Mouse (Mus musculus): ENCODE measurements at regions not wholly inside any gene's neighbourhood (a gene's known extent, or its start where the extent isn't known, plus 50 kb on each side); places are given as distances from the start of the nearest gene placed in this dataset.

GRCm38 (mm10) chr6:99991079-99991478, 264.9 kb upstream of the Prok2 start:
- Histone ChIP-seq H3K4me3 (no peak overlapping the region), H3K4me2 (replicated peaks) (no peak overlapping the region), H3K36me3 (no peaks in the 10 kb centered on the region), H3K27ac (peak overlapping the region; percentile 60; the same call in 1 of the 2 replicates), H3K9ac (no peak overlapping the region), H3K27me3 (peaks cover 7% of the 10 kb centered on the region; the same call in 1 of the 2 replicates), H3K4me1 (peaks cover 37% of the 10 kb centered on the region), H3K9me3 (no peaks in the 10 kb centered on the region)
- 53% methylated on average over 7 of the region's 7 CpGs for WGBS
- ATAC-seq (ENCODE audit: insufficient number of reproducible peaks, insufficient read depth, low FRiP score, low TSS enrichment): 0 out of 2 replicates have a peak, but pooled peaks have one; percentile 39

- no peaks in the 10 kb centered on the region for H3K9me3 ChIP-seq
- peaks cover 42% of the 10 kb centered on the region for H3K4me1 ChIP-seq
- H3K9ac ChIP-seq: no peak overlapping the region
- no peak overlapping the region for H3K4me2 ChIP-seq (replicated peaks)
- 0 out of 2 replicates have a peak, but pooled peaks have one; percentile 4 for ATAC-seq (ENCODE audit: insufficient number of reproducible peaks, insufficient read depth, low FRiP score, low TSS enrichment)
- H3K4me3 ChIP-seq: no peak overlapping the region
- WGBS: 86% methylated on average over 6 of the region's 6 CpGs
- no peak overlapping the region for H3K27ac ChIP-seq
- H3K27me3 ChIP-seq: peaks cover 9% of the 10 kb centered on the region; the same call in 1 of the 2 replicates
- H3K36me3 ChIP-seq: no peaks in the 10 kb centered on the region
These were observed 264.4 kb upstream of the Prok2 start for GRCm38 (mm10) chr6:99990604-99991003.

- Histone ChIP-seq H3K4me1 (peaks cover 40% of the 10 kb centered on the region), H3K9me3 (no peaks in the 10 kb centered on the region), H3K36me3 (no peaks in the 10 kb centered on the region), H3K27ac (peak overlapping the region; percentile 60; the same call in 1 of the 2 replicates), H3K4me3 (no peak overlapping the region), H3K4me2 (replicated peaks) (no peak overlapping the region), H3K27me3 (peaks cover 11% of the 10 kb centered on the region; the same call in 1 of the 2 replicates), H3K9ac (no peak overlapping the region)
- 69% methylated on average over 3 of the region's 3 CpGs for WGBS
- ATAC-seq (ENCODE audit: insufficient number of reproducible peaks, insufficient read depth, low FRiP score, low TSS enrichment): no peak
These were observed 260.3 kb upstream of the Prok2 start for GRCm38 (mm10) chr6:99986449-99986848.

GRCm38 (mm10) chr6:99985322-99985721, 259.1 kb upstream of the Prok2 start:
- H3K9me3 ChIP-seq: no peaks in the 10 kb centered on the region
- H3K4me1 ChIP-seq: peaks cover 30% of the 10 kb centered on the region
- H3K4me2 ChIP-seq (replicated peaks): peak overlapping the region; percentile 26; the same call in 1 of the 2 replicates
- no peak overlapping the region for H3K4me3 ChIP-seq
- ATAC-seq (ENCODE audit: insufficient number of reproducible peaks, insufficient read depth, low FRiP score, low TSS enrichment): peak; percentile 69
- H3K27me3 ChIP-seq: peaks cover 11% of the 10 kb centered on the region; the same call in 1 of the 2 replicates
- H3K27ac ChIP-seq: peak overlapping the region; percentile 77
- no peaks in the 10 kb centered on the region for H3K36me3 ChIP-seq
- H3K9ac ChIP-seq: no peak overlapping the region
- 25% methylated on average over 5 of the region's 5 CpGs for WGBS

GRCm38 (mm10) chr6:99984856-99985224, 258.6 kb upstream of the Prok2 start:
- 10% methylated on average over 10 of the region's 10 CpGs for WGBS
- Histone ChIP-seq H3K27ac (peak overlapping the region; percentile 77), H3K27me3 (peaks cover 11% of the 10 kb centered on the region; the same call in 1 of the 2 replicates), H3K4me1 (peaks cover 30% of the 10 kb centered on the region), H3K36me3 (no peaks in the 10 kb centered on the region), H3K9me3 (no peaks in the 10 kb centered on the region), H3K9ac (no peak overlapping the region), H3K4me2 (replicated peaks) (peak overlapping the region; percentile 26), H3K4me3 (no peak overlapping the region)
- no peak for ATAC-seq (ENCODE audit: insufficient number of reproducible peaks, insufficient read depth, low FRiP score, low TSS enrichment)

GRCm38 (mm10) chr6:99984057-99984855, 258.1 kb upstream of the Prok2 start:
- Histone ChIP-seq H3K9ac (no peak overlapping the region), H3K4me1 (peaks cover 30% of the 10 kb centered on the region), H3K4me2 (replicated peaks) (peak overlapping the region; percentile 26), H3K36me3 (no peaks in the 10 kb centered on the region), H3K9me3 (no peaks in the 10 kb centered on the region), H3K27me3 (peaks cover 11% of the 10 kb centered on the region; the same call in 1 of the 2 replicates), H3K4me3 (no peak overlapping the region), H3K27ac (peak overlapping the region; percentile 77)
- ATAC-seq (ENCODE audit: insufficient number of reproducible peaks, insufficient read depth, low FRiP score, low TSS enrichment): no peak
- WGBS: 12% methylated on average over 7 of the region's 7 CpGs

- no peak for ATAC-seq (ENCODE audit: insufficient number of reproducible peaks, insufficient read depth, low FRiP score, low TSS enrichment)
- no peak overlapping the region for H3K27ac ChIP-seq
- H3K36me3 ChIP-seq: no peaks in the 10 kb centered on the region
- no peaks in the 10 kb centered on the region for H3K27me3 ChIP-seq
- H3K9me3 ChIP-seq: no peaks in the 10 kb centered on the region
- peaks cover 7% of the 10 kb centered on the region for H3K4me1 ChIP-seq
- no peak overlapping the region for H3K4me2 ChIP-seq (replicated peaks)
- 52% methylated on average over 5 of the region's 5 CpGs for WGBS
- H3K4me3 ChIP-seq: no peak overlapping the region
- no peak overlapping the region for H3K9ac ChIP-seq
These were observed 253.4 kb upstream of the Prok2 start for GRCm38 (mm10) chr6:99979614-99980013.

GRCm38 (mm10) chr6:99978164-99978746, 252.1 kb upstream of the Prok2 start:
- H3K4me2 ChIP-seq (replicated peaks): no peak overlapping the region
- no peak overlapping the region for H3K27ac ChIP-seq
- ATAC-seq (ENCODE audit: insufficient number of reproducible peaks, insufficient read depth, low FRiP score, low TSS enrichment): no peak
- H3K36me3 ChIP-seq: no peaks in the 10 kb centered on the region
- peaks cover 9% of the 10 kb centered on the region for H3K4me1 ChIP-seq
- no peak overlapping the region for H3K4me3 ChIP-seq
- no peak overlapping the region for H3K9ac ChIP-seq
- H3K27me3 ChIP-seq: 0 out of 2 replicates have a peak, but pooled peaks cover 3% of the 10 kb centered on the region
- no peaks in the 10 kb centered on the region for H3K9me3 ChIP-seq
- WGBS: 58% methylated on average over 6 of the region's 6 CpGs

- no peak overlapping the region for H3K4me3 ChIP-seq
- H3K9me3 ChIP-seq: no peaks in the 10 kb centered on the region
- H3K27me3 ChIP-seq: 0 out of 2 replicates have a peak, but pooled peaks cover 3% of the 10 kb centered on the region
- WGBS: 73% methylated on average over 5 of the region's 5 CpGs
- ATAC-seq (ENCODE audit: insufficient number of reproducible peaks, insufficient read depth, low FRiP score, low TSS enrichment): no peak
- H3K9ac ChIP-seq: no peak overlapping the region
- H3K27ac ChIP-seq: no peak overlapping the region
- H3K4me2 ChIP-seq (replicated peaks): no peak overlapping the region
- H3K36me3 ChIP-seq: no peaks in the 10 kb centered on the region
- peaks cover 17% of the 10 kb centered on the region for H3K4me1 ChIP-seq
These were observed 250.0 kb upstream of the Prok2 start for GRCm38 (mm10) chr6:99976144-99976543.

GRCm38 (mm10) chr6:99975486-99975885, 249.3 kb upstream of the Prok2 start:
- Histone ChIP-seq H3K4me3 (no peak overlapping the region), H3K36me3 (no peaks in the 10 kb centered on the region), H3K27me3 (0 out of 2 replicates have a peak, but pooled peaks cover 3% of the 10 kb centered on the region), H3K9me3 (no peaks in the 10 kb centered on the region), H3K9ac (no peak overlapping the region), H3K4me2 (replicated peaks) (no peak overlapping the region), H3K4me1 (peaks cover 18% of the 10 kb centered on the region), H3K27ac (no peak overlapping the region)
- WGBS: 76% methylated on average over 7 of the region's 7 CpGs
- no peak for ATAC-seq (ENCODE audit: insufficient number of reproducible peaks, insufficient read depth, low FRiP score, low TSS enrichment)

- no peaks in the 10 kb centered on the region for H3K9me3 ChIP-seq
- 87% methylated on average over 4 of the region's 4 CpGs for WGBS
- H3K36me3 ChIP-seq: no peaks in the 10 kb centered on the region
- H3K4me1 ChIP-seq: peaks cover 18% of the 10 kb centered on the region
- H3K27ac ChIP-seq: no peak overlapping the region
- H3K4me3 ChIP-seq: no peak overlapping the region
- no peak for ATAC-seq (ENCODE audit: insufficient number of reproducible peaks, insufficient read depth, low FRiP score, low TSS enrichment)
- H3K4me2 ChIP-seq (replicated peaks): no peak overlapping the region
- H3K27me3 ChIP-seq: 0 out of 2 replicates have a peak, but pooled peaks cover 3% of the 10 kb centered on the region
- H3K9ac ChIP-seq: no peak overlapping the region
These were observed 248.3 kb upstream of the Prok2 start for GRCm38 (mm10) chr6:99974464-99974863.

- 40% methylated on average over 9 of the region's 9 CpGs for WGBS
- H3K4me2 ChIP-seq (replicated peaks): no peak overlapping the region
- ATAC-seq (ENCODE audit: insufficient number of reproducible peaks, insufficient read depth, low FRiP score, low TSS enrichment): no peak
- H3K27me3 ChIP-seq: 0 out of 2 replicates have a peak, but pooled peaks cover 3% of the 10 kb centered on the region
- H3K9ac ChIP-seq: no peak overlapping the region
- peaks cover 18% of the 10 kb centered on the region for H3K4me1 ChIP-seq
- H3K36me3 ChIP-seq: no peaks in the 10 kb centered on the region
- no peaks in the 10 kb centered on the region for H3K9me3 ChIP-seq
- H3K4me3 ChIP-seq: no peak overlapping the region
- H3K27ac ChIP-seq: no peak overlapping the region
These were observed 245.2 kb upstream of the Prok2 start for GRCm38 (mm10) chr6:99971376-99971775.
